Mouse (Mus musculus) common myeloid progenitor, adult 5-6 weeks (primary cell): ENCODE data around the gene Nfix. TPM values are rescaled to one million over a fixed set of nuclear protein-coding genes. Genes with fewer than 3 reads are reported as not detected.
A peak's percentile ranks its signal among the peaks of the same experiment; 100 is the strongest.

Experiments
- ATAC-seq: replicated peaks from 2 replicates; pipeline ENCODE4 v1.8.0; 2016; ENCODE audit warnings: low read depth, mild to moderate bottlenecking, moderate TSS enrichment, inconsistent platforms; ENCODE audit not compliant: poor library complexity, severe bottlenecking
- total RNA-seq: library from RNA; stranded (forward); fragments of 200-1000, 187-1606 nt; gene quantifications from 2 replicates; pipeline ENCODE4 v1.2.3, GENCODE M21; 2017

Nfix gene
- total RNA-seq, 1 experiment from 2014 or later, result 15.5 TPM

DNA sequence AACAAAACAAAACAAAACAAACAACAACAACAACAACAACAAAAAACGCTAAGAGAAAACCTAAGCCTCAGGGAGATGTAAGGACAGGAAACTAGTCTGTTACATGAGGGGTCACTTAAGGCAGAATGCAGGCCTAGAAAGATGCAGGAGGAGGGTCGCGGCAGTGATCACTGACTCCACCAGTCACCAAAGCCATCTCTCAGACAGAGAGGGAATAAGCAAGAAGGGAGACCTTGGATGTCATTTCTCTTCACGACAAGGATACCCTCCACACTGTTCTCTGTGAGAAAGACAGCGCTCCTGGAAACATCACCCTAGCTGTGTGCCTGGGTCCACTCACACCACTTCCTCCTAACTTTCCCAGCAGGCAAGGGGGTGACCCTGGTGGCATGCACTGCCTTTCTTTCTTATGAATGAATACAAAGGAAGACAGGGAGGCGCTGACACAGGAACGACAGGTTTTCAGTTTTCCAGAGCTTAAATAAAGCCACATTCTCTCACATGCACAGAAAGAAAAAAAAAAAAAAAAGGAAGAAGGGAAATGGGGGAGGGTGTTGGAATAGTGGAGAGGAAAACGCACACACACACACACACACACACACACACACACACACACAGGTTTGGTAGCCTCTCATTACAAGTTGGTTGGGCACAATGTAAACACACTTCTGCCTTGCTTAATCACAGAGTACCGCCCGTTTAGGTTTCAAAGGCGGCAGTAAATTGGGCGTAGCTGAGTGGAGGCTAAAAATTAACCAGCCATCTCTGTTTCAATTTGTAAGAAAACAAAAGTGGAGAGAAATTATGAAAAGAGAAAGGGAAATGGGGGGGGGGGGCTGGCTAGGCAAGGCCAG, 29.8 kb downstream of the Nfix start:
- ATAC-seq, result no peak

DNA sequence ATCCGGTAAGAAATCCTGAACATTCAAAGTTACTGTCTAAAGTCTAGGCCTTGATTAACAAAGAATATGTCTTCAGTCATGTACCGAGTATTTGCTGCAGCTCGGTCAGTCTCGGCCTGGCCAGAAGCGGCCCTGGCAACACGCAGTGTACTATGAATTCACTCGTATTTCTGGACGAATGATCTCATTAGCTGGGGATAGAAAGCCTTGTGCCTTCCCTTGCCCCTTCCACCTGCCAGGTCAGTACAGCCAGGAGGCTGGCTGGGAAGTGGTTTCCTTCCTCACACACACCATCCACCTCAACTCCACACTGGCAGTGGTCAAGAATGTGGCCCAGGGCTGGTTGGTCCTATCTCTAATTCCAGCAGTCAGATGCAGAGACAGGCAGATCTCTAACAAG, 30.8 kb downstream of the Nfix start:
- ATAC-seq, result no peak

DNA sequence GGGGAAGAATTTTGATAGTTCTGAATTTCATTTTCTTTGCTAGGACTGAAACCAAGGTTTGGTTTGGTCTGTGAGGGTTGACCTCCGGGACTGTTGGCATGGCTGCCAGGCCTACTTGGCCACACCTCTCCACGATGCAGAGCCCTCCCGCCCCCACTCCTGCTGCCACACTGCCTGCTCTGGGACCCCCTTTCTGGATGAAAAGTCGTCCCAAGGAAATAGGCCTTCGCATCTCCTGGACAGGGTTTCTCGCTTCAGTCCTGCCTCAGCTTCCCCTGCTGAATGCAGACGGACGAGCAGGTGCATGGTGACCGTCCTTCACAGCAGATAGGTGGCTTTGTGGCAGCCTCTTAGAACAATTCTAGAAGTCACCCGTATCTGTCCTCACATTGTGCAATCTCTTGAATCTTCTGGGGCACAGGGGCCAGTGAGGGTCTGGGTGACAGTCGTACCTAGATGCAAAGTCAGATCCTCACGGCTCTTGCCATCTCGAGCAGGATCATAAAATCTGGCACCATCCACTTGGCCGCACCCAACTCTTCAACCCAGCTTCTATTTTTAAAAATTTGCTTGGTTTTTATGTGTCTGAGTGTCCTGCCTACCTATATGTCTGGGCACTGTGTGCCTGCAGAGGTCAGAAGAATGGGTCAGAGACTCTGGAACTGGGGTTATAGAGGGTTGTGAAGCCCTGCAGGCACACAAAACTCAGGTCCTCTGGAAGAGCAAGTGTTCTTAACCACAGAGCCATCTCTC, 31.6 kb downstream of the Nfix start:
- ATAC-seq, result no peak

DNA sequence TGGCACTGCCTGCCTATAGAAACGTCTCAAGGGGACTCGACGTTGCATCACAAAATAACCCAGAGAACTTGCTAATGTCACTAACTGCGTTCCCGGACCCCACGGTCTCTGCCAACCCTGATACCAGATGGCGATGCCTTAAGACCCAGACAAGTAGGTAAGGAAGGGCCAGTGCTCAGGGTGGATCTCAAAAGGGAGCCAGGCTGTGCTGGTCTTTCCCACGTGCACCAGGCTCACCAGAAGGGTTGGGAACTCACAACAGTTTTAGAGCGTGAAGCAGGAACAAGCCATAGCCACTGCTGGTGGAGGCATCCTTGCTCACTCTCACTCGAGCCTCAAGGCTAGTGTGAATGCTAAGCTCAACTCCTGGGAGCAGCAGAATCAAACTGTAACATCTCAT, 32.9 kb downstream of the Nfix start:
- no peak for ATAC-seq

DNA sequence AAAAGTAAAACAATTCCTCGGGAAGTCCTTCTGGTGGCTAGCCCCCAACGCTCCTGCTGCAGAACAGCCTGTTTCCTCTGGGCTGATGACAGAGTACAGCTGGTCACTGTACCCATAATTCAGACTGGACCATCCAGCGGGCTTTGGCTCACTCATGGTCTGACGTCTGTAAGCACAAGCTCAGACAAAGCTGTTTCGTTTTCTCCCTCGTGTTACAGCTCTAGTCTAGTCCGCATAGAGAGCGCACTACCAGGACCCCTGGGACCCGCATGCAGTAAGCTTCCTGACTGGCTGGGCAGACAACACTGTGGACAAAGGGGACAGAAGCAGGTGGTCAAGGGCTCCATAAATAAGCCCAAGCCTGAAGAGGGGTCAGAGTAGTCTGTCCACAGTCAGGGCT, 33.7 kb downstream of the Nfix start:
- no peak for ATAC-seq

DNA sequence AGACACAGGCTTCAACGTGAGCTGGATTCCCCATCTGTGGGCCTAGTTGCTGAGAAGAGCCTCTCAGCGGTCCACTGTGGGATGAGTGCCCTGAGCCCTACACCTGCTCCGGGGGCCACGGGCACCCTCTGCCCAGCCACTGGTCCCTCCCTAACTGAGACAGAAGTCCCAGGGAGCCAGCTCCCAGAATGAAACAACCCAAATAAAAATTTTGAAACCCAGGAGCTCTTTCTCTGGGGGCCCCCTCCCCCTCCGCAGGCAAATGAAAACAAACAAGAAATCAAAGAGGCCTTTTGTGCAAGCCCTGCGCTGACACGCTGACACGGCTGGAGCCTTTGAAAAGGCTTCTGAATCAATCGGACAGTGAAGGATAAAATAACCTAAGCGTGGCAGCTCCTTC, 34.5 kb downstream of the Nfix start:
- ATAC-seq, result no peak

DNA sequence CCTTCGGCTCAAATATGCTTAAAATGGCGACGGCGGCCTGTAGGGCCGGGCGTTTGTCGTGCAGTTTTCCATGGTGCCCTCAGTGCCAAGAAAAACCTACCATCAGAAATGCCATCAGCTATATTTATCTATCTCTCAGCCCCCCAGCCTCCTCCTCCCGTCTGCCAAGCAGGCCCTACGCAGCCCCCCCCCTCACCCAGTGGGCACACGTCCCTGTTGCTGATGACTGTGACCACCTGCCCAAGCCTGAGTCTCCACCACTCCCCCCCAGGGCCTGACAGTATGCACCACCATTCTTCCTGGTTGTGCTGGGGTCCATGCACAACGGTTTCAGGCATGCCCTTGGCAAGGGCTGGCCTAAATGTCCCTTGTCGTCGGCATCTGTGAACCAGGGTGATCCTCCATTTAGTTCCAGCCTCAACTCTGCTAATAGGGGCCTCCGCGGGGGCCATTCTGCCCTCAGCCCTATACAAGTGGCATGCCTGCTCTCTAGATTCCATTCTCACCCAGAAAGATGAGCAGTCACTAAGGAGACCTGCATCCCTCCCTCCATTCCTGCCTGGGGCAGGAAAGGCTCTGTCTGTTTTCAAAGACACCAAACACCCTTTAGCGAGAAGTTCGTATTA, 35.2 kb downstream of the Nfix start:
- no peak for ATAC-seq

DNA sequence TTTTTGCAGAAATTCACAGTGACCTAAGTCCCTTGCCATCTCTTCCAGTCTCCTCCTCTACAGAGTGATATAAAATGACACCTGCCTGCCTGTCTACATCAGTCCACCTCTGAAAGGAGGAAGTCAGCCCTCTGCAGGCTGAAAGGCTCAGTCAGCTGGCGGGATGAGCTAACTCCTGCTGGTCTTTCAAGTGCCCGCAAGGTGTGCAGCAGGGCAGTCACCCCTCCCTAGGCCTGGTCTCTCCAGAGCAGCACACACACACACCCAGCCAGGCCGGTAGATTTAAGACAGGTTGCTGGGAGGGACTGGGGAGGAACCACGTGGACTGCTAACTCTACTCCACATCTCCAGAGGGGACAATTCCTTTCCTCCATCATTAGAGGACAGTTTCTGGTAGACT, 36.0 kb downstream of the Nfix start:
- no peak for ATAC-seq

DNA sequence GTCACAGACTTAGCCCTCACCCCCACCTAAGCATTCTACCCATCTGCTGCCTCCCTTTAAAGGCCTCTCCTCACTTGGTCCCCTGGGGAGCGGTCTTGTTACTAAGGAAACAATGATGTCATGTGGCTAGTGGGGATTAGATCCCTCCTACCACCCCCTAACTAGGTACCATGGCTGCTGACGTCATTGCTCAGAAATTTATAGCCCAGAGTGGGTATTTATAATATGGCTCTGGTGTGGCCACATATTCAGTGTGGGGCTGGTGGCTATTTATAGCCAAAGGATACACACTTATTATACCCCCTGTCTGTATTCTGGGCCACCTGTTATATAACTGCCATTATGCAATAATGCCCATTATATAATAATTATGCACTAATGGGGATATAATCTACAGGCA, 39.2 kb downstream of the Nfix start:
- ATAC-seq, result no peak

DNA sequence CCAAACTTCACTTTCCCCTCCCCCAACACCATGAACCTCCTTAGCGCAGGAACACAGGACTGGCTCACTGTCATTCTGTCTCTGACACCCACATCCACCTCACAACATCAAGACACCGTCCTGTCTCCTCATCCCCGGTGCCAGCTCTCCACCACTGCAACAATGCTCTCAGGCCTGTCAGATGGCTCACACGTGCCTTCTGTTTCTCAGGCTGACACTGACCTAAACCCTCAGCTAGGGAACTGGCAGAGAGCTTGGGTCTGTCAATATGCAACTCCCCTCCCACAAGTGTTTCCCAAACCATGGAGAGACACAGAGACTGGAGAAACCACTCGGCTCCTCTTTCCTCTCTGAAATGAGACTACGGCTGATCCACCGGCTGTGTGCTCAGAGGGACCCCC, 39.7 kb downstream of the Nfix start:
- ATAC-seq, result no peak

DNA sequence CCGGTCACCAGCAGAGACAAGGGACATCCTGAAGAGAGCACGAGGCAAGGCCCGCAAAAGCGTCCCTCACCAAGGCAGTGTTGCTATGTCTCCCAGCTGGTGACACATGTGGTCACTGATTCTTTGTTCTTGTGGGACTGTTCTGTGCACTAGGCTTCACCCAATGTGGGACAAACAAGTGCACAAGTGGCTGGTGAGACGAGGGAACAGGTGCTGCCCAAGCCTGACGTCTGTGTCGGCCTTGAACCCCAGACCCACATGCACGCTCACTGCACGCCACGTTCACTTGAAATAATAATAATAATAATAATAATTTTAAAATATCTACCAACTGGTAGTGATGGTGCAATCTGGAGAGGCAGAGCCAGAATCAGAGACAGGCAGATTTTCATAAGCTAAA, 40.4 kb downstream of the Nfix start:
- ATAC-seq, result no peak

DNA sequence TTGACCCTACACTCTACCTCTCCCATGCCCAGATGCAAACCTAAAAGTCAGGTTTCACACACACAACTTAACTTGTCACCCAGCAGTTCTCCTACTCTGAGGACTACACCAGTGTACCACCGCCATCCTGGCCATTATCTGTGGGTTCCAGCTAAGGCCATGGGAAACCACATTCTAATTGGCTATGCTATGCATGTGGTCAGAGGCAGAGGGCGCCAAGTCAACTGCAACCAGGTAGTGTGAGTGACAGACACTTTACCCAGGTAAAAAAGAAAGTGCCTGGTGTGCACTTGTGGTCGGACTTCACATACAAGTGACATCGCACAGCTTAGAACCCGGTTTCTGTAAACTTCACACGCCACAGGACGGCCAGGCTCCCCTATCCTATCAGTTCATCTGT, 41.0 kb downstream of the Nfix start:
- ATAC-seq, result peak; percentile 41

DNA sequence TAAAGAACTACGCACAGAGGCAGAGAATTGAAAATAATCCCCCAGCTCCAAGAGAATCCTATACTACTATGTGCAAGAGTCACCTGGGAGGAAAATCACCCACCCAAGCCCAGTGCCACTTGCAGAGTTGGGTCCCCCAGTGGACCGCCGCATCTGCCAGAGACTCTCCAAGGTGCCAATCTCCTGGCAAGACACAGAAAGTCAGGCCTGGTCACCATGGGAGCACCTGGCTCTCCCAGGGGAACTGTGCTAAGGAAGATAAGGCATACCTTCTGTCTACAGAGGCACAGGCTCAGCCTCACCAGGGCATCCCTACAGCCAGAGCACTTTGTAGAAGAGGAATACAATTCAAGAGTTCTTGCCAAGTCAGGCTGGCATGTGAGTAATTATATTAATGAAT, 41.8 kb downstream of the Nfix start:
- ATAC-seq, result no peak

DNA sequence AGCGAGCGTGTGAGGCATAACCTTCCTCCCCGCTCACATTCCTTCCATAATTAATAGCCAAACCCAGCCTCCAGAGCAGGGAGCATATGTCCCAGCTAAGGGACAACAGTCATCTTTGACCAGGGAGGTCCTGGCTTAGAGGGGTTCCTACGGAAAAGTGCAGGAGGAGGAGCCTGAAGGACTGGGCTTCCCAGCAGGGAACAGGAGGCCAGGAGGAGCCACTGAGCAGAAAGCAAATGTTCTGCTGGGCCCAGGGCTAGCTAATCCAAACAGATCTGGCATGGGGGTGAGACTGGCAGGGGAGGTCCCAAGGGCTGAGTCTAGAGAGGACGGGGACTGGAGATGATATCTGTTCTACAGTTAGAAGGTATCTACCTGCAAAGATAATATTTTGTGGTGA, 42.6 kb downstream of the Nfix start:
- no peak for ATAC-seq

DNA sequence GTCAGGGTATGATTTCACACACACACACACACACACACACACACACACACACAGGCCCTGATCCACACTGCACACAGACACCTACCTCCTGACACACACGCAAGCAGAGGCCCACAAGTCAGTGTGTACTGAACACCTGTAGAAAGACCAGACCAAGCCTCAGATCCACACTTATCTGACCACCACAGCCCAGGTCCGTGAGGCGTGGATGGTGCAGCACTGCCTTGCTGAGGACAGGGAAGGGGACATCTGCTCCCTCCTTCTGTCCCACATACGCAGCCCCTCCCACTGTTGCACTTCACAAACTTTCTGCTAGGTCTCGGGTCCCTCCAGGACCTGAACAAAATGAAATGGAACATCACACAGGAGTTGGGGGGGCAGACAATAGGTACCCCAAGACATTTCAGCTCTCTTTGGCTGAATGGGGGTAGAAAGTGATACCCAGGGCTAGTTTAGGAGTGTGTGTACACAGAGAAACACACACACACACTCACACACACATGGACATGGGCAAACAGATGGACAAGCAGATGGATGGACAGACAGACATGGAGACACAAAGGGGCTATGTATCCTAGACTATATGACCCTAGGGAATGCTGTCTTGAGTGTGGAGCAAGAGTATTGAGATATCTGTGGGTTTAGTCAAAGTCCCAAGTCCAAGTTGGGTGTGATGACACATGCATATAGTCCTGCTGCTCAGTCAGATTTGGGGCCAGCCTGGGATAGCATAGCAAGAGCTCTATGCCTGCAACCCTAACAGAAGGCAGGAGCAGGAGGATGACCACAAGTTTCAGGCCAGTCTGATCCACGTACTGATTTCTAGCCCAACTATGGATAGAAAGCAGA, 47.2 kb downstream of the Nfix start:
- ATAC-seq, result no peak

DNA sequence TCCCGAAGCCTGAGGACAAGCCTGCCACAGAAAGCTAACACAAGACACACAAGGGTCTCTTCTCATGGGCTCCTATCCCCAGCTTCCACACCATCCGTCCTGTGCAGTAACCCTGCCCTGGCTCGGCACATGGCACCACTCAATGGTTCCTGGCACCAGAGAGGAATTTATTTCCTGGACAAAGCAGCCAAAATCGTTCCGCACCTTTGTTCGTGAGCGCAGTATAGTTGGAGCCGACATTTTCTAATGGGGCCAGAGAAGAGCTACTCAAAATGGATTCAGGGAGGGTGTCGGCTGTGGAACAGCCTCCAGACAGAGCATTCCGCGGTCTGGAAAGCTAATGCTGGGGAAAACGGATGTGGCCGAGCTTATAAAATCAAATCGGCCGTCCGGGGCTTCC, 50.6 kb downstream of the Nfix start:
- ATAC-seq, result no peak

DNA sequence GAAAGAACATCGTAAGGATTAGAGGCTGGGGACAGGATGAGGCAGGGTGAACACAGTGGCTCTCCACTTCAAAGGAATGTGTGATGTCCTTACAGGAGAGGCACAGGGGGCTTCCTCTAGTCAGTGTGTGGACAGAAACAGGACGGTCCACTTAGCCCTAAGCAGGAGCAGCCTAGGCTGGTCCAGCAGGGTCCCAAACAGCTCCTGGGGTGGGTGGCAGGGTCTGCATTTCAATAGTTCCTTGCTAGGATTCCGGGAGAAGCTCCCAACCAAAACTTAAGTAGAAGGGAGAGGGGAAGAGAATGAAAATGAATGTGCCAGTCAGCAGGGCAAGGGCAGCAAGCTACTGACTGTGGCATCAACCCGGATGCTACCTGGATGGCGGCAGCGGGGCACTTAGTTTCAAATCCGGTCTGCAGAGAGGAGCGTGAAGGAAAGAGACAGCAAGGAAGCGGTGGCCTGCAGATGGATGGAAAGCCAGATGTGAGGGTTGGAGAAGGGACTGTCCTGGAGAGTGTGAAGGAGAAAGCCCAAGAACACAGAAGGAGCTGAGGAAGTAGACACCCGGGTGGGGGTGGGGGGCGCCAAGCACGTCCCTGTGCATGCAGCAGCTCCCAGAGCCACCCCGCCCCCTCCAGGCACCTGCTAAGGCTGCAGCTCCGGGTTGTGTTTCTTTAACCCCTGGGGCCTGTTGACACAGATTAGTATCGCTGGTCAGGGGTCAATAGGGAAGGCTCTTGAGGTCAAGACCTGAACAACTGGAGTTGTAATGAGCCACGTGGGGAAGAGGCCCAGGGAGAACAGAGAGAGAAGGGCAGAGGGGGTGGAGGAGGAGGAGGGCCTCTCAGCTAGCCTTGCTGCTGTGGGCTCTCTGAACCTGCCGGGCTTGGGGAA, 54.9 kb downstream of the Nfix start:
- no peak; the same call in 1 of the 2 replicates for ATAC-seq

DNA sequence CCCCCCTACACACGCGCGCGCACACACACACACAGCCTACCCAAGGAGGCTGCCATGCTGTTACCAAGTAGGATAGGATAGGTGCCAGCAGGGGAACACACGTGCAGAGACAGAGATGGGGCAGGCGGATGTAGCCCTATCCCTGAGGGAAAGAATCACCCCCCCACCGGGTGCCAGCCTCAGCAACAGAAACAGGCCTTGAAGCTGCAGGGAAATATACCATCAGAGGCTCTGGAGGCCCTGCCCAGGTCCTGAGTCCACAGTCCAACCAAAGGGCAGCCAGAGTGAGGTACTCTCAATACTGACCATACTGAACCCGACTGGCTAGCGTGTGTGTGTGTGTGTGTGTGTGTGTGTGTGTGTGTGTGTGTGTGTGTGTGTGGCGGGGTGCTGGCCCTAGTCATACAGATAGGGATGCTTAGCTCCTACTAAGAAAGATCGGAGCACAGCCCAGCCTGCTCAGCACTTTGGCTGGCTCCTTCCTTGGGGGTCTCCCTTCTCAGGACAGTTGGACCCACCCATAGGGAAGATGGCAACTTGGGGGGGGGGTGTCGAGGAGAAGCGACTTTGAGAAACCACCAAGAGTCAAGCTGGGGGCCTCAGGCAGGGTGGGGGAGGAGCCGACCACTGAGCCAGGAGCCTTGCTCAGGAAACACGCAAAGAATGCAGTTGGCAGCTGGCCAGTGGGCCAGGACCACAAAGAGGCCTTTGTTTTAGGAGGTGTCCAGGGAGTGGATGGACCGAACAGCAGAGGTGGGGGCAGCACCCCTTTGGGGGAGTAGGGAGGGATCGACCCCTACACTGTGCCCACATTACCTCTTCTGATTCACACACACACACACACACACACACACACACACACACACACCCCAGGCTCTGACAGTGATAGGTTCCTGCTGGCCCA, 56.4 kb downstream of the Nfix start:
- ATAC-seq, result no peak; the same call in 1 of the 2 replicates
